Mouse (Mus musculus) intestine, embryonic 14.5 days (tissue): Measurements from ENCODE around the gene Ccdc162. TPM values are rescaled to one million over a fixed set of nuclear protein-coding genes. Genes with fewer than 3 reads are reported as not detected.

ENCODE experiments used
- ATAC-seq: fragments of 200-750 bp; cut with Nextera tagmentation; replicated peaks from 2 replicates; pipeline ENCODE4 v1.8.0; 2017; ENCODE audit warnings: low read depth, moderate number of reproducible peaks, moderate TSS enrichment, moderate library complexity; ENCODE audit not compliant: low FRiP score, low TSS enrichment
- DNase-seq: peaks from one replicate; pipeline ENCODE4 v3.0.0-alpha.2; 2018; ENCODE audit warnings: low spot score
- H3K27ac ChIP-seq: fragments of 300-500 bp; sonication (generic); 2 replicates; pipeline ENCODE4 v1.5.1; 2014; ENCODE audit warnings: low read depth, mild to moderate bottlenecking, control low read depth
- H3K27me3 ChIP-seq: fragments of 300-500 bp; sonication (generic); replicated peaks from 2 replicates; pipeline ENCODE4 v1.6.1; 2014; ENCODE audit warnings: low read length, control low read depth; ENCODE audit not compliant: control insufficient read depth, insufficient read depth
- H3K36me3 ChIP-seq: fragments of 300-500 bp; sonication (generic); 2 replicates; pipeline ENCODE4 v1.6.1; 2014; ENCODE audit warnings: low read length, control low read depth; ENCODE audit not compliant: control insufficient read depth, insufficient read depth
- H3K4me1 ChIP-seq: fragments of 300-500 bp; sonication (generic); replicated peaks from 2 replicates; pipeline ENCODE4 v1.6.1; 2014; ENCODE audit warnings: low read length, control low read depth, mixed read lengths; ENCODE audit not compliant: control insufficient read depth, insufficient read depth
- H3K4me2 ChIP-seq: fragments of 300-500 bp; sonication (generic); 2 replicates; pipeline ENCODE4 v1.6.1; 2014; ENCODE audit warnings: low read length
- H3K4me3 ChIP-seq: fragments of 300-500 bp; sonication (generic); 2 replicates; pipeline ENCODE4 v1.5.1; 2014; ENCODE audit warnings: low read depth, low read length, control low read depth, mixed read lengths
- H3K9ac ChIP-seq: fragments of 300-500 bp; sonication (generic); 2 replicates; pipeline ENCODE4 v1.6.1; 2014; ENCODE audit warnings: mild to moderate bottlenecking, low read length
- H3K9me3 ChIP-seq: fragments of 300-500 bp; sonication (generic); 2 replicates; pipeline ENCODE4 v1.6.1; 2016; ENCODE audit warnings: low read length, control low read depth; ENCODE audit not compliant: control insufficient read depth
- WGBS: fragments of 180-500 bp; shearing (Covaris S2); extraction: QIAGEN DNeasy Blood & Tissue Kit; methylation state at CpG from one replicate; pipeline ENCODE4 v1.1.7; 2014; 5-methylcytosine and 5-hydroxymethylcytosine counted together
- polyA plus RNA-seq: library from polyadenylated mRNA; unstranded; fragments of >200 nt; fragmentation: Nextera tagmentation; extraction: Ambion mirVana; gene quantifications from 2 replicates; pipeline ENCODE4 v1.2.1, GENCODE M21; 2014

The Ccdc162 gene
- polyA plus RNA-seq, 1 experiment from 2014 or later: 0.47 TPM

- no peaks in the 10 kb centered on the region for H3K9me3 ChIP-seq
- no peak overlapping the region for H3K4me2 ChIP-seq
- no peak for ATAC-seq
- no peak overlapping the region for H3K27ac ChIP-seq
- no peak overlapping the region for H3K9ac ChIP-seq
- H3K4me3 ChIP-seq: no peak overlapping the region
- 0 out of 2 replicates have a peak, but pooled peaks cover 4% of the 10 kb centered on the region for H3K4me1 ChIP-seq
- H3K27me3 ChIP-seq: no peaks in the 10 kb centered on the region
- 0 out of 2 replicates have a peak, but pooled peaks cover 5% of the 10 kb centered on the region for H3K36me3 ChIP-seq
- no peak for DNase-seq
- 64% methylated on average over 9 of the region's 9 CpGs for WGBS
Measured at GRCm38 (mm10) chr10:41719587-41719986, 3.2 kb upstream of the Ccdc162 start.

GRCm38 (mm10) chr10:41715557-41715956, 877 bp downstream of the Ccdc162 start:
- H3K4me3 ChIP-seq: no peak overlapping the region
- DNase-seq (no peak), ATAC-seq (no peak)
- 0 out of 2 replicates have a peak, but pooled peaks cover 4% of the 10 kb centered on the region for H3K4me1 ChIP-seq
- H3K36me3 ChIP-seq: 0 out of 2 replicates have a peak, but pooled peaks cover 5% of the 10 kb centered on the region
- H3K4me2 ChIP-seq: no peak overlapping the region
- no peak overlapping the region for H3K9ac ChIP-seq
- WGBS: 93% methylated on average over 14 of the region's 14 CpGs
- H3K27ac ChIP-seq: no peak overlapping the region
- H3K9me3 ChIP-seq: no peaks in the 10 kb centered on the region
- H3K27me3 ChIP-seq: no peaks in the 10 kb centered on the region

DNA sequence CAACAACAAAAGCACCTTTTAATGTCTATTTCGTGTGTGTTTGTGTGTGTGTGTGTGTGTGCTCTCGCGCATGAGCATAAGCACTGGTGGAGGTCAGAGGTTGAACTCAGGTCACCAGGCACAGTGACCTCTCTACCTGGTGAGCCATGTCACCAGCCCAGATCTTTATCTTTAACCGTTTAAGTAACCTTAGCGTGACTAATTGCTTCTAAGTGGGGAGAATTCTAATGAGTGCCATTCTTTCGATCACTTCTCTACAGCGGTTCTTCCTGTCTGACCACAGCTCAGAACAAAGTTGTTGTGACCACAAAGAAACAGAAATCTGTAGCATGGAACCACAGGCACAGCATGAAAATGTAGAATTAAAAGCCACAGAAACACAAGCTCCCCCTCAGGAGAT, 5.0 kb downstream of the Ccdc162 start:
- H3K27me3 ChIP-seq: no peaks in the 10 kb centered on the region
- H3K9ac ChIP-seq: no peak overlapping the region
- H3K4me3 ChIP-seq: no peak overlapping the region
- ATAC-seq (no peak), DNase-seq (no peak)
- 0 out of 2 replicates have a peak, but pooled peaks cover 3% of the 10 kb centered on the region for H3K4me1 ChIP-seq
- no peak overlapping the region for H3K4me2 ChIP-seq
- WGBS: 72% methylated on average over 7 of the region's 7 CpGs
- no peak overlapping the region for H3K27ac ChIP-seq
- no peaks in the 10 kb centered on the region for H3K9me3 ChIP-seq
- H3K36me3 ChIP-seq: no peaks in the 10 kb centered on the region

DNA sequence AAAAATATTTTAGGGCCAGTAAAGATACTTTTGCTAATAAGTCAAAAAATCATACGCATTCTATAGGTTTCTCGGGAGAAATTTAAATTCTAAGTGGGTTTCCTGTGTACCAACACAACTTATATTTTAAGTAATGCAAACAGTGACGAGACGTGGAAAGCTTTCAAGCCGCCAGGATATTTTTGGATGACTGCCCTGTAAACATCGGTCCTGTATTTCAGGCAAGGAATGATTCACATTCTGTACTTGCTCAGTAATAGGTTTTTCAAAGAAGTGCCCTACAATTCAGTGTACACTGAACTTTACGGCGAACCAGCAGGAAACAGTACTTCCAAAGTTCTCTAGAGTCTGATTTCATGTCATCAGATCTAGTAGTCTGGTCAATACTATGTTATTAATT, 5.7 kb downstream of the Ccdc162 start:
- Histone ChIP-seq H3K27me3 (no peaks in the 10 kb centered on the region), H3K9me3 (no peaks in the 10 kb centered on the region), H3K4me3 (no peak overlapping the region), H3K4me1 (no peaks in the 10 kb centered on the region), H3K9ac (no peak overlapping the region), H3K27ac (no peak overlapping the region), H3K4me2 (no peak overlapping the region), H3K36me3 (no peaks in the 10 kb centered on the region)
- WGBS: 82% methylated on average over 8 of the region's 8 CpGs
- ATAC-seq: no peak
- no peak for DNase-seq

DNA sequence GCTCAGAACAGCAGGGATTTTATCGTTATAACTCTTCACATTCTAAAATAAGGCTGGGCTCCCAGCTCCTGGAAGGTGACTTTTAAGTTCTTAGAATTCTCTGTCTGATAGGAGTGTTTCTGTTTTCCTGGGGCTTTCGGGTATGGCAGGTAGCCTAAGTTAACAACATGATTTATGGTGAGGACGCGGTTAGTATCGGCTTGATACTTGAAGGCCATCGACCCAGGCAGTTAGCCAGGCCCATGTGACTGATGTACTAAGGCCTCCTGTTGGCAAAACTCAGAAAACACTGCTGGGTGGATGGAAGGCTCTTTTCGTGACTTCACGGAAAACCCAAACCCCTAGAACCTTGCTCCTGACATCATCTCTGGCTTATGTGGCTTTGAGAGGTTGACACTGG, 7.1 kb downstream of the Ccdc162 start:
- Histone ChIP-seq H3K4me3 (no peak overlapping the region), H3K4me1 (no peaks in the 10 kb centered on the region), H3K4me2 (no peak overlapping the region), H3K36me3 (no peaks in the 10 kb centered on the region), H3K27ac (no peak overlapping the region), H3K9ac (no peak overlapping the region), H3K27me3 (no peaks in the 10 kb centered on the region), H3K9me3 (no peaks in the 10 kb centered on the region)
- ATAC-seq (no peak), DNase-seq (no peak)
- WGBS: 81% methylated on average over 8 of the region's 8 CpGs

GRCm38 (mm10) chr10:41699669-41700068, 16.8 kb downstream of the Ccdc162 start:
- Histone ChIP-seq H3K4me2 (no peak overlapping the region), H3K9ac (no peak overlapping the region), H3K4me1 (no peaks in the 10 kb centered on the region), H3K9me3 (no peaks in the 10 kb centered on the region), H3K27me3 (no peaks in the 10 kb centered on the region), H3K27ac (no peak overlapping the region), H3K4me3 (no peak overlapping the region), H3K36me3 (no peaks in the 10 kb centered on the region)
- ATAC-seq (no peak), DNase-seq (no peak)
- WGBS: 84% methylated on average over 5 of the region's 5 CpGs

DNA sequence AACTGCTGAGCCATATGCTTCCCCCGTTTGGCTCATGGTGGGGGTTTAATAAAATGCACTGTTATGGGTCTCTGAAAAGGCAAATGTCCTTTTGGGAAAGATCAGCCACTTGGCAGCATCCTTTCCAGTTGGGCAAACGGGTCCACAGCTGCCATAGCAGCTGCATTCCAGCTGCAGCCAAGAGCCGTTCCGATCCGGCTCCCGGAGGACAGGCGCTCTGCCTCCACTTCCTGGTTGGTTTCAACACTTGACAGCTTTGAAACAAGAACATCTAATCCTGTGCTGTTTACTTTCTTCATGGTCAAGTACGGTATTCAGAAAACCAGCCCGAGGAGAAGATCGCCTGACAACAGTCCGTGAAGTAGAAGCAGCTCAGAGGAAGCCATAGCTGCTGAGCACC, 19.4 kb downstream of the Ccdc162 start:
- no peak overlapping the region for H3K27ac ChIP-seq
- no peaks in the 10 kb centered on the region for H3K36me3 ChIP-seq
- no peak for ATAC-seq
- H3K4me3 ChIP-seq: no peak overlapping the region
- H3K9ac ChIP-seq: no peak overlapping the region
- H3K9me3 ChIP-seq: no peaks in the 10 kb centered on the region
- no peaks in the 10 kb centered on the region for H3K4me1 ChIP-seq
- no peaks in the 10 kb centered on the region for H3K27me3 ChIP-seq
- H3K4me2 ChIP-seq: no peak overlapping the region
- no peak for DNase-seq
- WGBS: 58% methylated on average over 11 of the region's 11 CpGs

- ATAC-seq (no peak), DNase-seq (no peak)
- Histone ChIP-seq H3K27ac (no peak overlapping the region), H3K4me3 (no peak overlapping the region), H3K4me2 (no peak overlapping the region), H3K36me3 (no peaks in the 10 kb centered on the region), H3K4me1 (no peaks in the 10 kb centered on the region), H3K27me3 (no peaks in the 10 kb centered on the region), H3K9ac (no peak overlapping the region), H3K9me3 (0 out of 2 replicates have a peak, but pooled peaks cover 2% of the 10 kb centered on the region)
- 75% methylated on average over 4 of the region's 4 CpGs for WGBS
Measured at GRCm38 (mm10) chr10:41690978-41691377, 25.5 kb downstream of the Ccdc162 start.
